Mouse (Mus musculus) neural tube, embryonic 11.5 days (tissue): ENCODE data around the gene Acot12. TPM values are rescaled to one million over a fixed set of nuclear protein-coding genes. Genes with fewer than 3 reads are reported as not detected.

Source experiments
- ATAC-seq: fragments of 200-750 bp; cut with Nextera tagmentation; 2 replicates; pipeline ENCODE4 v1.8.0; 2017; ENCODE audit warnings: moderate number of reproducible peaks, mild to moderate bottlenecking, moderate TSS enrichment, moderate library complexity; ENCODE audit not compliant: insufficient read depth, low FRiP score, low TSS enrichment
- DNase-seq: peaks from one replicate; pipeline ENCODE4 v3.0.0-alpha.2; 2015; ENCODE audit warnings: low spot score
- H3K27ac ChIP-seq: fragments of 300-500 bp; sonication (generic); 2 replicates; pipeline ENCODE4 v1.5.1; 2014; ENCODE audit warnings: low read depth, mild to moderate bottlenecking, low read length
- H3K27me3 ChIP-seq: fragments of 300-500 bp; sonication (generic); 2 replicates; pipeline ENCODE4 v1.6.1; 2014; ENCODE audit warnings: mild to moderate bottlenecking, low read length, mixed read lengths; ENCODE audit not compliant: control insufficient read depth, insufficient read depth
- H3K36me3 ChIP-seq: fragments of 300-500 bp; sonication (generic); 2 replicates; pipeline ENCODE4 v1.6.1; 2014; ENCODE audit warnings: mild to moderate bottlenecking, low read length, moderate library complexity, mixed read lengths; ENCODE audit not compliant: control insufficient read depth, insufficient read depth
- H3K4me1 ChIP-seq: fragments of 300-500 bp; sonication (generic); 2 replicates; pipeline ENCODE4 v1.6.1; 2014; ENCODE audit warnings: low read length, mixed read lengths; ENCODE audit not compliant: control insufficient read depth, insufficient read depth
- H3K4me2 ChIP-seq: fragments of 300-500 bp; sonication (generic); 2 replicates; pipeline ENCODE4 v1.6.1; 2014; ENCODE audit warnings: low read depth, mild to moderate bottlenecking, moderate library complexity
- H3K4me3 ChIP-seq: fragments of 300-500 bp; sonication (generic); 2 replicates; pipeline ENCODE4 v1.5.1; 2014; ENCODE audit warnings: low read depth, low read length
- H3K9ac ChIP-seq: fragments of 300-500 bp; sonication (generic); 2 replicates; pipeline ENCODE4 v1.6.1; 2014; ENCODE audit warnings: mild to moderate bottlenecking, low read length
- H3K9me3 ChIP-seq: fragments of 300-500 bp; sonication (generic); 2 replicates; pipeline ENCODE4 v1.6.1; 2016; ENCODE audit warnings: low read length; ENCODE audit not compliant: control insufficient read depth
- WGBS: fragments of 180-500 bp; shearing (Covaris S2); extraction: QIAGEN DNeasy Blood & Tissue Kit; methylation state at CpG from one replicate; pipeline ENCODE4 v1.1.7; 2014; 5-methylcytosine and 5-hydroxymethylcytosine counted together
- polyA plus RNA-seq: library from polyadenylated mRNA; unstranded; fragments of >200 nt; fragmentation: Nextera tagmentation; extraction: Ambion mirVana; gene quantifications from 2 replicates; pipeline ENCODE4 v1.2.1, GENCODE M21; 2014

The Acot12 gene
- polyA plus RNA-seq, 1 experiment from 2014 or later: not detected

- ATAC-seq: no peak
- no peak overlapping the region for H3K4me2 ChIP-seq
- 87% methylated on average over 7 of the region's 7 CpGs for WGBS
- H3K9ac ChIP-seq: no peak overlapping the region
- H3K27ac ChIP-seq: no peak overlapping the region
- H3K4me3 ChIP-seq: no peak overlapping the region
- no peaks in the 10 kb centered on the region for H3K9me3 ChIP-seq
- DNase-seq: no peak
- no peaks in the 10 kb centered on the region for H3K36me3 ChIP-seq
- H3K27me3 ChIP-seq: no peaks in the 10 kb centered on the region
- no peaks in the 10 kb centered on the region for H3K4me1 ChIP-seq
Observed at GRCm38 (mm10) chr13:91723736-91724119, 17.6 kb upstream of the Acot12 start.

- 91% methylated on average over 3 of the region's 3 CpGs for WGBS
- no peak for ATAC-seq
Observed at GRCm38 (mm10) chr13:91724211-91724610, 17.1 kb upstream of the Acot12 start.

GRCm38 (mm10) chr13:91725130-91725529 is 16.2 kb upstream of the Acot12 start:
- Histone ChIP-seq H3K36me3 (no peaks in the 10 kb centered on the region), H3K9me3 (no peaks in the 10 kb centered on the region), H3K27me3 (no peaks in the 10 kb centered on the region), H3K27ac (no peak overlapping the region), H3K9ac (no peak overlapping the region), H3K4me3 (no peak overlapping the region), H3K4me1 (no peaks in the 10 kb centered on the region), H3K4me2 (no peak overlapping the region)
- DNase-seq: no peak
- 78% methylated on average over 3 of the region's 3 CpGs for WGBS
- no peak for ATAC-seq

More at GRCm38 (mm10) chr13:91724211-91724610, 17.1 kb upstream of the Acot12 start:
- Histone ChIP-seq H3K27me3 (no peaks in the 10 kb centered on the region), H3K9me3 (no peaks in the 10 kb centered on the region), H3K9ac (no peak overlapping the region), H3K4me2 (no peak overlapping the region), H3K4me3 (no peak overlapping the region), H3K27ac (no peak overlapping the region), H3K4me1 (no peaks in the 10 kb centered on the region), H3K36me3 (no peaks in the 10 kb centered on the region)
- DNase-seq: no peak

- no peaks in the 10 kb centered on the region for H3K4me1 ChIP-seq
- ATAC-seq (no peak), DNase-seq (no peak)
- no peaks in the 10 kb centered on the region for H3K9me3 ChIP-seq
- H3K27me3 ChIP-seq: no peaks in the 10 kb centered on the region
- no peaks in the 10 kb centered on the region for H3K36me3 ChIP-seq
- no peak overlapping the region for H3K4me3 ChIP-seq
- H3K4me2 ChIP-seq: no peak overlapping the region
- no peak overlapping the region for H3K27ac ChIP-seq
- H3K9ac ChIP-seq: no peak overlapping the region
Observed at GRCm38 (mm10) chr13:91727899-91728298, 13.4 kb upstream of the Acot12 start.

- DNase-seq (no peak), ATAC-seq (no peak)
- peaks cover 4% of the 10 kb centered on the region; the same call in 1 of the 2 replicates for H3K27me3 ChIP-seq
- H3K4me3 ChIP-seq: no peak overlapping the region
- H3K36me3 ChIP-seq: no peaks in the 10 kb centered on the region
- H3K4me1 ChIP-seq: no peaks in the 10 kb centered on the region
- WGBS: 93% methylated on average over 1 of the region's 1 CpGs
- H3K9me3 ChIP-seq: no peaks in the 10 kb centered on the region
- no peak overlapping the region for H3K4me2 ChIP-seq
- no peak overlapping the region for H3K27ac ChIP-seq
- no peak overlapping the region for H3K9ac ChIP-seq
Observed at GRCm38 (mm10) chr13:91737191-91737590, 4.1 kb upstream of the Acot12 start.

- Histone ChIP-seq H3K4me1 (no peaks in the 10 kb centered on the region), H3K4me2 (peak overlapping the region; percentile 81), H3K27me3 (peaks cover 4% of the 10 kb centered on the region; the same call in 1 of the 2 replicates), H3K27ac (no peak overlapping the region), H3K9me3 (no peaks in the 10 kb centered on the region), H3K4me3 (no peak overlapping the region; the same call in 1 of the 2 replicates), H3K9ac (no peak overlapping the region; the same call in 1 of the 2 replicates), H3K36me3 (no peaks in the 10 kb centered on the region)
- WGBS: 75% methylated on average over 6 of the region's 6 CpGs
- ATAC-seq (no peak), DNase-seq (no peak)
Observed at GRCm38 (mm10) chr13:91740851-91741250, 461 bp upstream of the Acot12 start.

- Histone ChIP-seq H3K27ac (no peak overlapping the region), H3K9ac (no peak overlapping the region), H3K4me3 (no peak overlapping the region), H3K36me3 (no peaks in the 10 kb centered on the region), H3K9me3 (no peaks in the 10 kb centered on the region), H3K27me3 (peaks cover 4% of the 10 kb centered on the region; the same call in 1 of the 2 replicates), H3K4me2 (no peak overlapping the region), H3K4me1 (no peaks in the 10 kb centered on the region)
- WGBS: 87% methylated on average over 3 of the region's 3 CpGs
- ATAC-seq (no peak), DNase-seq (no peak)
Observed at GRCm38 (mm10) chr13:91743180-91743579, 1.9 kb downstream of the Acot12 start.

GRCm38 (mm10) chr13:91746470-91746869 is 5.2 kb downstream of the Acot12 start:
- 90% methylated on average over 5 of the region's 5 CpGs for WGBS
- H3K4me2 ChIP-seq: no peak overlapping the region
- ATAC-seq: no peak
- H3K4me3 ChIP-seq: no peak overlapping the region
- no peaks in the 10 kb centered on the region for H3K27me3 ChIP-seq
- no peak overlapping the region for H3K9ac ChIP-seq
- no peak overlapping the region for H3K27ac ChIP-seq
- H3K4me1 ChIP-seq: no peaks in the 10 kb centered on the region
- no peaks in the 10 kb centered on the region for H3K36me3 ChIP-seq
- no peak for DNase-seq
- no peaks in the 10 kb centered on the region for H3K9me3 ChIP-seq

- H3K9me3 ChIP-seq: no peaks in the 10 kb centered on the region
- H3K36me3 ChIP-seq: no peaks in the 10 kb centered on the region
- no peaks in the 10 kb centered on the region for H3K27me3 ChIP-seq
- no peak overlapping the region for H3K4me2 ChIP-seq
- no peaks in the 10 kb centered on the region for H3K4me1 ChIP-seq
- no peak overlapping the region for H3K4me3 ChIP-seq
- ATAC-seq (no peak), DNase-seq (no peak)
- H3K27ac ChIP-seq: no peak overlapping the region
- no peak overlapping the region for H3K9ac ChIP-seq
- WGBS: 91% methylated on average over 2 of the region's 2 CpGs
Observed at GRCm38 (mm10) chr13:91748401-91748800, 7.1 kb downstream of the Acot12 start.
